Mouse (Mus musculus) cerebellum, adult 2 months (tissue): Measurements from ENCODE around the gene Sqstm1.

ENCODE experiments used
- CTCF ChIP-seq: fragments of 200-500 bp; IDR thresholded peaks from 2 replicates; pipeline ENCODE4 v1.5.1; 2011; ENCODE audit warnings: low read depth, mild to moderate bottlenecking, control low read depth, low read length, moderate library complexity, borderline replicate concordance; ENCODE audit not compliant: insufficient read depth
- POLR2A ChIP-seq: fragments of 200-500 bp; IDR thresholded peaks from 2 replicates; pipeline ENCODE4 v1.6.1; 2011; ENCODE audit warnings: low read length, control low read depth, borderline replicate concordance; ENCODE audit not compliant: insufficient read depth

- TF ChIP-seq POLR2A (no peak), CTCF (no peak)
Observed at GRCm38 (mm10) chr11:50168352-50168751, 42.3 kb downstream of the Sqstm1 start.
